Mouse (Mus musculus) liver, postnatal 0 days (tissue): Measurements from ENCODE around the gene Elmod1.

ENCODE experiments used
- CTCF ChIP-seq: sonication (generic); IDR thresholded peaks from 2 replicates; pipeline ENCODE4 v1.5.1; 2016; ENCODE audit warnings: antibody characterized with exemption, low read depth
- EP300 ChIP-seq: IDR thresholded peaks from 2 replicates; pipeline ENCODE4 v1.6.1; 2016; ENCODE audit warnings: antibody characterized with exemption, low read depth, mild to moderate bottlenecking

- TF ChIP-seq CTCF, result peak; percentile 56
- TF ChIP-seq EP300, result no peak
Observed at GRCm38 (mm10) chr9:53986972-53987371, 11.9 kb upstream of the Elmod1 start.
